Mouse (Mus musculus): Measurements from ENCODE around the gene Nsun5.
A peak's percentile ranks its signal among the peaks of the same experiment; 100 is the strongest.
"Not testable (repeated sequence)": the region's sequence is repeated elsewhere in the genome, so short reads cannot be mapped to it uniquely, and the experiment has no call there.

Gene Nsun5

GRCm38 (mm10) chr5:135369787-135370654, at the start of gene Nsun5:
Gene Nsun5, plus strand, starts transcription at chr5:135369953.
- DNase-seq (ENCODE audit: low spot score) = peak; percentile 88

DNA sequence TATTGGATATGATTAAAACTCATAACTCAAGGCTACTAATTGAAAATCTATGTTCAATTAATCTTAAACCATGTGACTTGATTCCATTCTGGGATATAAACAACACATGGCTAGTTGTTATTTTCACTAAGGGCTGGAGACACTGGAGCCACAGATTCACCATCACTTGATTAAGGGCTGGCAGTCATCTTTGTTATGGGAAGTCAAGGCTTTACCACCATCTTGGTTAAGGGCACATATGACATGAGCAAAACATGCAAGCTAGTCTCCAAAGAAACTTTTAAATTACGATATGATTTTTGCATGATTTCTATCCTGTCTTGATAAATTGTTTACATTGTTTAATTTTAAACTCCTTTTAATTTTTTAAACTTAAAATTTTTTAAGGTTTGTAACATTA, 47.6 kb upstream of the Nsun5 start:
- no peak for DNase-seq (ENCODE audit: low spot score)

GRCm38 (mm10) chr5:135326121-135326659, 43.6 kb upstream of the Nsun5 start:
- no peak for DNase-seq (ENCODE audit: low spot score)

- DNase-seq (ENCODE audit: low spot score) = no peak
Measured at GRCm38 (mm10) chr5:135329471-135329870, 40.3 kb upstream of the Nsun5 start.

DNA sequence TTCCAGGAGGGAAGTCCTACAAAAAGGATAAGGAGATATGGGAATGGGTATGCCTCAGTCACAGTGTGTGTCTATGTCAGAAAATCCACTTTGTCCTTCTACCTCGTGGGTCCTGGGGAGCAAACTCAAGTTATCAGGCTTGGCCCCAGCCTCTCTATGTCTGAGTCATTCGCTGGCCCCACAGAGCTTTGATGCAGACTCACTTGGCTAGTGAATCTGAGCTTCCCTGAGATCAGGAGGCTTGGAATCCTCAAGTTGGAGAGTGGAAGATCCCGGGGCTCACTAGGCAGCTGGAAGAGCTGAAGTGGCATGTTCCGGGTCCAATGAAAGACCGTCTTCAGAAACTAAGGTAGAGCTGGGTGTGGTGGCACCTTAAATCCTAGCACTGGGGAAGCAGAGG, 39.6 kb upstream of the Nsun5 start:
- DNase-seq (ENCODE audit: low spot score) = no peak

GRCm38 (mm10) chr5:135331161-135331560, 38.6 kb upstream of the Nsun5 start:
- no peak for DNase-seq (ENCODE audit: low spot score)

DNA sequence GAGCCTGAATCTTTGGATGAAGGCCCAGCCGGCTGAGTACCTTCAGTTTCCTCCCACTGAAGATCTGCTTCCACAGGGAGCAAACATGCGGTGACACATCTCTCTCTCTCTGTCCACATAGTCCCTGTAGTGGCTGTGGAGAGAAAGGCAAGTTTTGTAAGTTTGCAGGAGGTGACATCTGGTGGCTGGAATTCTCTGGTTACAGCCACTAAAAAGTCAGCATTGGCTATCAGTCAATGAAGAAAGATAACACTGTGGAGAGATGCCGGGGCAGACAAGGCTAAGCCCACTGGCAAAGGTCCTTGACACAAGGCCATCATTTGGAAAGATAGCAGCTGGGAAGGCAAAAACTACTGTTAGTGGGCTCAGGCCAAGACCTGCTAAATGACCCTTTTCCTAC, 32.2 kb upstream of the Nsun5 start:
- peak; percentile 57 for DNase-seq (ENCODE audit: low spot score)

DNA sequence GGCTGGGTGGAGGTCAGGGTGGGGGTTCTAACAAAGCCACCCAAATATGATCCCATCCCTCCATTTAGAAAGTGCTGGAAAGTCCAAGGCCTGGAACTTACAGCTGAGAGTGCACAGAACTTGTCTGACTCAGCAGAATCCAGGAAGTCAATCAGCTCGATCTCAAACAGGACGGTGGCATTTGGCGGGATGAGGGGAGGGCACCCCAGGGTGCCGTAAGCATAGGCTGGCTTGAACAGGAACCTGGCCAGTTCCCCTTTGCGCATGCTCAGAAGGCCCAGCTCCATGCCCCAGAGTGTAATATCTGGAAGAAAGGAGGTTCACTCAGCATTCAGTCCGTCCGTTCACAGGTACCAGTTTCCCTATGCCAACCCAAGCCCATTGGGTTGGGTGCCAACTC, 23.8 kb upstream of the Nsun5 start:
- DNase-seq (ENCODE audit: low spot score) = no peak

- no peak for DNase-seq (ENCODE audit: low spot score)
Measured at GRCm38 (mm10) chr5:135346430-135346829, 23.3 kb upstream of the Nsun5 start.

DNA sequence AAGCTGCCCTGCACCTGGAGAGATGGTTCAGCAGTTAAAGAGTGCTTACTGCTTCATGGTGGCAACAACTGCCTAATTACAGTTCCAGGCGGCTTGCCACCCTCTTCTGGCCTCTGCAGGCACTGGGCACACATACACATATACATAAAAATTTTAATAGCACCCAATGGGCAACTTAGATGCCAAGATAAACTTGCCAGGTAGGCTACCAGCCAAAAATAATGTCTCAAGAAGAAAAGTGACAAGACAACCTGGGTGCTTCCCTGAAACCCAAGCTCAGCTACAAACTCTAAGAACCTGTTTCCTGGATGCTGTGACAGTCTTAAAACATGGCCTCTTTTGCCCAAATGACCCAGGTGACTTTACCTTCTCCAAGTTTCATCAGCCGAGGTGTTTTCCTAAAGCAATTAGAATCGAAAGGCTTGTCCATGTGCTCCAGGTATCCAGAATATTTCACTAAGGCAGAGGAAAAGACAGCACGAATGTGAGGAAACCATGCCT, 22.2 kb upstream of the Nsun5 start:
- no peak for DNase-seq (ENCODE audit: low spot score)

GRCm38 (mm10) chr5:135349862-135350261, 19.9 kb upstream of the Nsun5 start, which contains the start of gene Fkbp6:
Gene Fkbp6, minus strand, starts transcription at chr5:135350044.
- no peak for DNase-seq (ENCODE audit: low spot score)

DNA sequence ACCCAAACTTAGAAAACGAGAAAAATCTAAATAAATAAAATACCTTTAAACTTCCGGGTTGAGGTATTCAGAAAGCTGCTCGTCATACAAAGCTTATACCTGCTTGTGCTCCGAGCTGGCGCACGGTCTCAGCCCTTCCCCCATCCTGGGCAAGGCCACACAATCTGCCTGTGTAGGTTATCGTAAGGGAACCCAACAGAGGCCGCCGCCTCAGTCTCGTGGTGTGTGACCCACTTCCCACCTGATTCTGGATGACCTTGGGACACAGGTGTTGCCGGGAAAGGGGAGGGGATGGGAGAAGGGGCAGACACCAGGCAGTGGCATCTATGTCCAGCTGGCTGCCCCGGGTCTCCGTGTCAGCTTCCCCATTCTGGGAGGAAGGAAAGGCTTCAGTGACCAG, 18.1 kb upstream of the Nsun5 start:
- DNase-seq (ENCODE audit: low spot score) = no peak

- no peak for DNase-seq (ENCODE audit: low spot score)
Measured at GRCm38 (mm10) chr5:135352995-135353394, 16.8 kb upstream of the Nsun5 start, which contains the start of gene Trim50. Gene Trim50, plus strand, starts transcription at chr5:135353295.

GRCm38 (mm10) chr5:135353564-135353963, 16.2 kb upstream of the Nsun5 start:
- DNase-seq (ENCODE audit: low spot score) = no peak

DNA sequence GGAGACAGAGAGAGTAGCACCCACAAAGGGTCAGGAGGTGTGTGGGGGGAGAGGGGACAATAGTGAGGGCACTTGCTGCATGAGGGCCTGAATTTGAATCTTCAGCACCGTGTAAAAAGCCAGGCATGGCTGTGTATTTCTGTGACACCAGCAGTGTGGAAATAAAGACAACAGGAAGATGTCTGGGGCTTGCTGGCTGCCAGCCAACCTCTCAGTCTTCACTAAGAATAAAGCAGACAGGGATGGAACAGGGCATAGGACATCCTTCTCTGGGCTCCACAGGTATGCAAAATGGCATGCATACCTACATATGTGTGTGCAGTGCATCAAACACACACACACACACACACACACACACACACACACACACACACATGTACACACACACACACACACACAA, 13.7 kb upstream of the Nsun5 start:
- DNase-seq (ENCODE audit: low spot score) = no peak

DNA sequence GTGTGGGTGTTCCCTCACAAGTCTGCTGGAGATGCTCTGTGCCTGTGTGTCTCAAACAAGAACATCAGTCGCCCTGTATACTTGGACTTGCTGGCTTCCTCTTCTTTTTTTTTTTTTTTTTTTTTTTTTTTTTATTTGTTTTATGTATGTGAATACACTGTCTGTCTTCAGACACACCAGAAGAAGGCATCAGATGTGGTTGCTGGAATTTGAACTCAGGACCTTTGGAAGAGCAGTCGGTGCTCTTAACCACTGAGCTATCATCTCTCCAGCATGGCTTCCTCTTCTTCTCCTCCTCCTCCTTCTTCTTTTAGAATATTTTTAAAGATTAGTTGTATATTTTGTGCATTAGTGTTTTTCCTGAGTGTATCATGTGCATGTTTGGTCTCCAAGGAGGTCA, 12.2 kb upstream of the Nsun5 start:
- DNase-seq (ENCODE audit: low spot score) = peak; percentile 40

GRCm38 (mm10) chr5:135359772-135360171, 10.0 kb upstream of the Nsun5 start:
- peak; percentile 40 for DNase-seq (ENCODE audit: low spot score)

- no peak for DNase-seq (ENCODE audit: low spot score)
Measured at GRCm38 (mm10) chr5:135362572-135362971, 7.2 kb upstream of the Nsun5 start.

DNA sequence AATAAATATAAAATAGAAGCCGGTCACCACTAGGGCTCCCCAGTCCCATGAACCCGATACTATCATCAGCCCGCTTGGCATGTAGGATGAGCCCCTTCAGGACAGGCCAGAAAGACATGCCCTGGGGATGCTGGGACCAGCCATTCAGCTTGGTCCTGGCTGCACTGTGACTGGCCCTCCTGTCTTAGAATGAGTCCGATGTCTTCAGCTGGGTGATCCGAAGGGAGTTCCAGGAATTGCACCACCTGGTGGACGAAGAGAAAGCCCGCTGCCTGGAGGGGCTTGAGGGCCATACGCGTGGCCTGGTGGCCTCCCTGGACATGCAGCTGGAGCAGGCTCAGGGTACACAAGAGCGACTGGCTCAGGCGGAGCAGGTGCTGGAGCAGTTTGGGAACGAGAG, 6.2 kb upstream of the Nsun5 start:
- no peak for DNase-seq (ENCODE audit: low spot score)

GRCm38 (mm10) chr5:135367841-135368240, 1.9 kb upstream of the Nsun5 start:
- no peak for DNase-seq (ENCODE audit: low spot score)

DNA sequence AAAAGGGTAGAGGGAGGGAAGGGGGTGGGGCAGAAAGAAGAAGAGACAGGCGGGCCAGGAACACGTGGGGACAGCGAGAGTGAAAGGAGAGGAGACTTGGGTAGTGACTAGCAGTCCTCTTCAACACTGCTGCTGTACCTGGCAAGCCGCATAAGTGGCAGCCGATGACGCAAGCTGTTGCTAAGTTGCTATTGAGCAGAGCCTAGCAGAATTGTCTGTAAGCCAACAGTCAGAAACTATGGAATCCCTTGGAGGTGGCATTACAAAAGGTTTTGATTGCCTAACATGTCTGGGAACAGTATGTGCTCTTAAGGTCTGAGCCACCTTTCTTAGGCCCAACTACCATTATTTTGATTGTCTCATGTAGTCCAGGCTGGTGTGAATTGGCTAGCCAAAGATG, 1.4 kb upstream of the Nsun5 start:
- DNase-seq (ENCODE audit: low spot score) = no peak

DNA sequence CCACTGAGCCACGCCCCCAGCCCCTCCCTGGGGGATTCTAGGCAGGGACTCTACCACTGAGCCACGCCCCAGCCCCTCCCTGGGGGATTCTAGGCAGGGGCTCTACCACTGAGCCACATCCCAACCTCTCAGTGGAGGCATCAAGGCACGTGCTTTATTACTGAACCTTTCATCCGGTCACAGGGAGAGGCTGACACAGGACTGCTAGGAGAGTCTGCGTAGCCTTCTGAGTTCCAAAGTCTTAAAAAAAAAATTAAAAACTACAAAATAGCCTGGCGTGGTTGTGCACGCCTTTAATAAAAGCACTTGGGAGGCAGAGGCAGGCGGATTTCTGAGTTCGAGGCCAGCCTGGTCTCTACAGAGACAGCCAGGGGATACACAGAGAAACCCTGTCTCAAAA, 557 bp upstream of the Nsun5 start:
- DNase-seq (ENCODE audit: low spot score) = not testable (repeated sequence)

DNA sequence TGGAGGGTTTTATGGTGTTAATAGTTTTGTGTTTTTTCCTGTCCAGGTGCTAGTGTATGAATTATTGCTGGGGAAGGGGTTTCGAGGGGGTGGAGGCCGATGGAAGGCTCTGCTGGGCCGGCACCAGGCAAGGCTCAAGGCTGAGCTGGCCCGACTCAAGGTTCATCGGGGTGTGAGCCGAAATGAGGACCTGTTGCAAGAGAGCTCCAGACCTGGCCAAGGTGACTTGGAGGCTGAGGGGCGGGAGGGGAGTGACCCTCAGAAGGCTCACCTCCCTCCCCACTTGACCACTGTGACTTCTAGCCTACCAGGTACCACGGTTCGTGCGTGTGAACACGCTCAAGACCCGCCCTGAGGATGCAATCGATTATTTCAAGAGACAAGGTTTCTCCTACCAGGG, 1.4 kb downstream of the Nsun5 start:
- DNase-seq (ENCODE audit: low spot score) = no peak

Measured in ovary, adult 18-20 months (tissue).